Mouse (Mus musculus) spleen, adult 2 months (tissue): ENCODE measurements around the gene Rbpms2. TPM values are rescaled to one million over a fixed set of nuclear protein-coding genes. Genes with fewer than 3 reads are reported as not detected.

Experiments used
- DNase-seq, 2 experiments: peaks; one replicate each; pipeline versions ENCODE4 v3.0.0 to v3.0.0-alpha.2; 2012 to 2021; ENCODE audit warnings: low spot score in 2 of 2, low read depth in 1 of 2
- H3K27ac ChIP-seq: fragments of 200-500 bp; 2 replicates; pipeline ENCODE4 v1.5.1; 2012; ENCODE audit warnings: low read length, inconsistent platforms; ENCODE audit not compliant: insufficient read depth
- H3K27me3 ChIP-seq: fragments of 200-500 bp; 2 replicates; pipeline ENCODE4 v1.6.1; 2012; ENCODE audit warnings: mild to moderate bottlenecking, moderate library complexity, low read length, inconsistent platforms; ENCODE audit not compliant: control insufficient read depth, insufficient read depth
- H3K36me3 ChIP-seq: fragments of 200-500 bp; 2 replicates; pipeline ENCODE4 v1.6.1; 2012; ENCODE audit warnings: mild to moderate bottlenecking, low read length, inconsistent platforms; ENCODE audit not compliant: control insufficient read depth, insufficient read depth
- H3K4me1 ChIP-seq: fragments of 200-500 bp; 2 replicates; pipeline ENCODE4 v1.6.1; 2011; ENCODE audit warnings: inconsistent platforms; ENCODE audit not compliant: control insufficient read depth, insufficient read depth, insufficient read length
- H3K4me3 ChIP-seq: fragments of 200-500 bp; 2 replicates; pipeline ENCODE4 v1.5.1; 2011; ENCODE audit warnings: mild to moderate bottlenecking, inconsistent platforms; ENCODE audit not compliant: insufficient read depth, insufficient read length; ENCODE audit errors: extremely low read depth
- CTCF ChIP-seq: fragments of 200-500 bp; IDR thresholded peaks from 2 replicates; pipeline ENCODE4 v1.5.1; 2011; ENCODE audit warnings: mild to moderate bottlenecking, inconsistent platforms; ENCODE audit not compliant: insufficient read depth, insufficient read length, insufficient replicate concordance; ENCODE audit errors: extremely low read depth
- POLR2A ChIP-seq: fragments of 200-500 bp; IDR thresholded peaks from 2 replicates; pipeline ENCODE4 v1.6.1; 2011; ENCODE audit warnings: low read depth, low read length, inconsistent platforms
- WGBS: fragments of 180-500 bp; shearing (Covaris S2); methylation state at CpG from one replicate; pipeline ENCODE4 v1.1.7; 2018; 5-methylcytosine and 5-hydroxymethylcytosine counted together
- polyA plus RNA-seq: library from polyadenylated mRNA; depleted of rRNA; stranded (reverse); fragments of >200 nt; gene quantifications from 2 replicates; pipeline ENCODE4 v1.2.3, GENCODE M21; 2012

Rbpms2 gene
- polyA plus RNA-seq, 1 experiment: 13.9 TPM

GRCm38 (mm10) chr9:65655540-65655939 lies 26.1 kb downstream of the Rbpms2 start:
- DNase-seq: no peak
- no peak overlapping the region for H3K27ac ChIP-seq
- H3K27me3 ChIP-seq: no peaks in the 10 kb centered on the region; the same call in 1 of the 2 replicates
- H3K36me3 ChIP-seq: no peaks in the 10 kb centered on the region
- no peak overlapping the region for H3K4me3 ChIP-seq
- TF ChIP-seq POLR2A (no peak), CTCF (no peak)
- H3K4me1 ChIP-seq: no peaks in the 10 kb centered on the region
- WGBS: 30% methylated on average over 8 of the region's 8 CpGs

- H3K36me3 ChIP-seq: no peaks in the 10 kb centered on the region
- no peak for DNase-seq
- no peaks in the 10 kb centered on the region for H3K4me1 ChIP-seq
- TF ChIP-seq CTCF (no peak), POLR2A (no peak)
- 89% methylated on average over 3 of the region's 3 CpGs for WGBS
- no peak overlapping the region for H3K4me3 ChIP-seq
- H3K27me3 ChIP-seq: no peaks in the 10 kb centered on the region; the same call in 1 of the 2 replicates
- H3K27ac ChIP-seq: no peak overlapping the region
Observed at GRCm38 (mm10) chr9:65657218-65657617, 27.8 kb downstream of the Rbpms2 start.

- no peak for DNase-seq
- Histone ChIP-seq H3K27ac (no peak overlapping the region), H3K4me1 (no peaks in the 10 kb centered on the region)
Observed at GRCm38 (mm10) chr9:65661029-65661428, 31.6 kb downstream of the Rbpms2 start.

GRCm38 (mm10) chr9:65661493-65661892 lies 32.0 kb downstream of the Rbpms2 start:
- Histone ChIP-seq H3K4me1 (no peaks in the 10 kb centered on the region), H3K27ac (no peak overlapping the region), H3K4me3 (no peak overlapping the region), H3K27me3 (no peaks in the 10 kb centered on the region; the same call in 1 of the 2 replicates), H3K36me3 (no peaks in the 10 kb centered on the region)
- DNase-seq: no peak
- WGBS: 74% methylated on average over 1 of the region's 1 CpGs
- TF ChIP-seq POLR2A (no peak), CTCF (no peak)

More at GRCm38 (mm10) chr9:65661029-65661428, 31.6 kb downstream of the Rbpms2 start:
- H3K4me3 ChIP-seq: no peak overlapping the region
- TF ChIP-seq CTCF: no peak
- no peak for TF ChIP-seq POLR2A
- H3K27me3 ChIP-seq: no peaks in the 10 kb centered on the region; the same call in 1 of the 2 replicates
- H3K36me3 ChIP-seq: no peaks in the 10 kb centered on the region
- 76% methylated on average over 5 of the region's 5 CpGs for WGBS

GRCm38 (mm10) chr9:65664163-65664562 lies 34.7 kb downstream of the Rbpms2 start:
- Histone ChIP-seq H3K36me3 (no peaks in the 10 kb centered on the region), H3K4me3 (no peak overlapping the region), H3K27ac (no peak overlapping the region), H3K4me1 (no peaks in the 10 kb centered on the region), H3K27me3 (no peaks in the 10 kb centered on the region)
- peak in 1 of 2 experiments; percentile 53 for DNase-seq
- 3% methylated on average over 3 of the region's 3 CpGs for WGBS
- no peak for TF ChIP-seq POLR2A
- peak; percentile 73; the same call in 1 of the 2 replicates for TF ChIP-seq CTCF

- no peak for TF ChIP-seq POLR2A
- peak; percentile 49; the same call in 1 of the 2 replicates for TF ChIP-seq CTCF
- H3K4me3 ChIP-seq: no peak overlapping the region
- H3K27me3 ChIP-seq: no peaks in the 10 kb centered on the region
- peak in 1 of 2 experiments; percentile 49 for DNase-seq
- no peak overlapping the region for H3K27ac ChIP-seq
- no peaks in the 10 kb centered on the region for H3K36me3 ChIP-seq
- 10% methylated on average over 5 of the region's 5 CpGs for WGBS
- H3K4me1 ChIP-seq: no peaks in the 10 kb centered on the region
Observed at GRCm38 (mm10) chr9:65666042-65666441, 36.6 kb downstream of the Rbpms2 start.

- no peak for TF ChIP-seq CTCF
- no peak for TF ChIP-seq POLR2A
- H3K4me3 ChIP-seq: no peak within 1 kb of the TSS
- H3K27ac ChIP-seq: no peak within 1 kb of the TSS
- H3K36me3 ChIP-seq: no peaks in the 10 kb centered on the region
- no peaks in the 10 kb centered on the region for H3K27me3 ChIP-seq
- no peak for DNase-seq
- no peaks in the 10 kb centered on the region for H3K4me1 ChIP-seq
- WGBS: 93% methylated on average over 8 of the region's 8 CpGs
Observed at GRCm38 (mm10) chr9:65667701-65668100, 38.3 kb downstream of the Rbpms2 start, which contains the start of gene Oaz2. TSS of gene Oaz2 (plus strand) at chr9:65668001.
